Mouse (Mus musculus) ES-Bruce4 (cell line): ENCODE data around the gene Hoxb4. TPM values are rescaled to one million over a fixed set of nuclear protein-coding genes. Genes with fewer than 3 reads are reported as not detected.

ENCODE experiments used
- H3K27ac ChIP-seq: 2 replicates; pipeline ENCODE4 v1.5.1; 2012; ENCODE audit warnings: low read length, inconsistent platforms; ENCODE audit not compliant: insufficient read depth
- H3K27me3 ChIP-seq: 2 replicates; pipeline ENCODE4 v1.6.1; 2012; ENCODE audit warnings: mild to moderate bottlenecking, low read length, inconsistent platforms; ENCODE audit not compliant: control insufficient read depth, poor library complexity, insufficient read depth, severe bottlenecking
- H3K36me3 ChIP-seq: 2 replicates; pipeline ENCODE4 v1.6.1; 2012; ENCODE audit warnings: inconsistent platforms, mild to moderate bottlenecking, low read length, moderate library complexity; ENCODE audit not compliant: control insufficient read depth, poor library complexity, insufficient read depth, severe bottlenecking
- H3K4me1 ChIP-seq: one replicate; pipeline ENCODE4 v1.8.1; 2011; ENCODE audit warnings: low read length; ENCODE audit not compliant: control insufficient read depth, insufficient read depth
- H3K4me3 ChIP-seq: 2 replicates; pipeline ENCODE4 v1.5.1; 2011; ENCODE audit warnings: low read depth, mild to moderate bottlenecking, low read length
- H3K9ac ChIP-seq: 2 replicates; pipeline ENCODE4 v1.6.1; 2012; ENCODE audit warnings: low read depth, mild to moderate bottlenecking, inconsistent platforms; ENCODE audit not compliant: poor library complexity, severe bottlenecking
- H3K9me3 ChIP-seq: replicated peaks from 2 replicates; pipeline ENCODE4 v1.6.1; 2012; ENCODE audit warnings: mild to moderate bottlenecking, low read length, inconsistent platforms; ENCODE audit not compliant: control insufficient read depth, poor library complexity, insufficient read depth, severe bottlenecking
- CTCF ChIP-seq: IDR thresholded peaks from one replicate; pipeline ENCODE4 v1.8.1; 2011; ENCODE audit warnings: low read depth, low read length
- EP300 ChIP-seq: IDR thresholded peaks from 2 replicates; pipeline ENCODE4 v1.6.1; 2011; ENCODE audit warnings: low read depth, low read length; ENCODE audit not compliant: insufficient read depth
- POLR2A ChIP-seq: IDR thresholded peaks from one replicate; pipeline ENCODE4 v1.8.1; 2011; ENCODE audit warnings: low read length; ENCODE audit not compliant: insufficient read depth
- polyA plus RNA-seq: library from polyadenylated mRNA; stranded (reverse); fragments of >200 nt; gene quantifications from 2 replicates; pipeline ENCODE4 v1.2.4, GENCODE M21; 2011; ENCODE audit warnings: low read depth; ENCODE audit not compliant: missing spikeins, insufficient read depth, insufficient read length

Hoxb4 gene
- polyA plus RNA-seq, 1 experiment: 0.70 TPM

DNA sequence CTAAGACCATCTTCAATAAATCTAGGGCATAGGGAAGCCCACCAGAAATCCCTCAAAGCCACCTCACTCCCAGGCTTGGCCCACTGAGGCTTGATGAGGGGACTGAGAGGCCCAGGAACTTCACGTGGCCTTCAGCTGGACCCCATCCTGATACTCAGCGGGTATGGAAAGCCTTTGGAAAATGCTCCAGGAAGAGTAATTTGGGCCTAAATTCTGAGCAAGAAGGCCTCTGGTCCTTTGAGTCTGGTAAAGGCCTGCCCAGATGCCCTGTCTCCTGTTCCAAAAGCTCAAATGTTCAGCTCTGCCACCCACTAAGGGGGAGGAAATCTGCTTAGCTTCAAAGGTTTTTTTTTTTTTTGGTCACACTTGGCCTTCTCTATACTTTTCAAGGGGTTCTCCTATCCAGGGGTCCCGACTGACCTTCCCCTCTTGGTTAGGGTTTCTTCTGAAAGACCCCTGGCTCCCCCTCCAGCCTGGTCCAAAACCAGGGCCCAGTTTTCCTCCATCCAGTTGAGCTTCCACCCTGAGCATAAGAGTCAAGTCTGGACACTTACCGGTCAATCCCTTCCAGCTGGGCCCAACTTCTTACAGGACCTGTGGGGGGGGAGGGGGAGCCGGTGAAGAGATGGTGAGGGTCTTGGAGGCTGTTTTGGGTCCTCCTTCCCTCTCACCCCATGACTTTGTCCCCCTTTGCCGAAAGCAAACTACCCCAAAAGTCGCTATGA, 11.7 kb upstream of the Hoxb4 start:
- H3K36me3 ChIP-seq: no peaks in the 10 kb centered on the region
- H3K9ac ChIP-seq: no peak overlapping the region
- H3K9me3 ChIP-seq: no peaks in the 10 kb centered on the region
- TF ChIP-seq CTCF (no peak), EP300 (no peak), POLR2A (no peak)
- H3K4me3 ChIP-seq: no peak overlapping the region
- no peak overlapping the region for H3K27ac ChIP-seq
- peaks cover 66% of the 10 kb centered on the region for H3K27me3 ChIP-seq
- H3K4me1 ChIP-seq: no peaks in the 10 kb centered on the region

- H3K27me3 ChIP-seq: peaks cover 61% of the 10 kb centered on the region
- H3K4me1 ChIP-seq: no peaks in the 10 kb centered on the region
- no peak for TF ChIP-seq EP300
- TF ChIP-seq CTCF: no peak
- no peak for TF ChIP-seq POLR2A
- no peaks in the 10 kb centered on the region for H3K9me3 ChIP-seq
- no peaks in the 10 kb centered on the region for H3K36me3 ChIP-seq
- H3K4me3 ChIP-seq: no peak overlapping the region
- H3K9ac ChIP-seq: no peak overlapping the region
- H3K27ac ChIP-seq: no peak overlapping the region
These were observed 11.2 kb upstream of the Hoxb4 start for GRCm38 (mm10) chr11:96306908-96307269.

- Histone ChIP-seq H3K27me3 (peaks cover 64% of the 10 kb centered on the region), H3K36me3 (no peaks in the 10 kb centered on the region), H3K4me1 (no peaks in the 10 kb centered on the region), H3K27ac (no peak overlapping the region), H3K4me3 (no peak overlapping the region), H3K9me3 (no peaks in the 10 kb centered on the region), H3K9ac (no peak overlapping the region)
- TF ChIP-seq EP300 (no peak), CTCF (no peak), POLR2A (no peak)
These were observed 9.3 kb upstream of the Hoxb4 start for GRCm38 (mm10) chr11:96308763-96309162.

DNA sequence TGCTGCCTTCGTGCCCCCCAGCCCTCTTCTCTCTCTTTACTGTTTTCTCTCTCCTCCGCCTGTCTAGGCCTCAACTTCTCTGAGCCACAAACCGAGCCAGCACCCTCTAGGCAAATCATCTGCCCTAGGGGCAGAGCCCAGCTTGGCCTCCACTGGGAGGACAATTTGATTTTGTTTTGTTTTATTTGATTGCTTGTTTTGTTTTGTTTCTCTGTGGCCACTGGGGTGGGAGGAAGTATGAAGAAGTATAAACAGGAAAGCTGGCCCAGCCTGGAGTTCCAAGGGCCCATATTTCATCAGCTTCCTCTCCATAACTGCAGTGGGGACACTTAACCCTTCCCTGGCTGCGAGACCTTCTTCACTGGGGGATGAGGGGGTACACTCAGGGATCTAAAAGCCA, 8.8 kb upstream of the Hoxb4 start:
- Histone ChIP-seq H3K9me3 (no peaks in the 10 kb centered on the region), H3K36me3 (no peaks in the 10 kb centered on the region), H3K27ac (no peak overlapping the region), H3K4me1 (no peaks in the 10 kb centered on the region), H3K9ac (no peak overlapping the region), H3K27me3 (peaks cover 64% of the 10 kb centered on the region), H3K4me3 (no peak overlapping the region)
- TF ChIP-seq POLR2A (no peak), CTCF (no peak), EP300 (no peak)

GRCm38 (mm10) chr11:96310183-96310938, 7.7 kb upstream of the Hoxb4 start:
- H3K27me3 ChIP-seq: peaks cover 66% of the 10 kb centered on the region
- no peaks in the 10 kb centered on the region for H3K36me3 ChIP-seq
- H3K4me3 ChIP-seq: no peak overlapping the region
- no peaks in the 10 kb centered on the region for H3K4me1 ChIP-seq
- H3K27ac ChIP-seq: no peak overlapping the region
- no peak for TF ChIP-seq POLR2A
- TF ChIP-seq EP300: no peak
- no peak for TF ChIP-seq CTCF
- no peak overlapping the region for H3K9ac ChIP-seq
- H3K9me3 ChIP-seq: no peaks in the 10 kb centered on the region

GRCm38 (mm10) chr11:96311097-96311496, 7.0 kb upstream of the Hoxb4 start:
- H3K9me3 ChIP-seq: no peaks in the 10 kb centered on the region
- H3K27me3 ChIP-seq: peaks cover 64% of the 10 kb centered on the region
- H3K27ac ChIP-seq: no peak overlapping the region
- H3K4me1 ChIP-seq: no peaks in the 10 kb centered on the region
- no peak for TF ChIP-seq POLR2A
- no peak for TF ChIP-seq CTCF
- TF ChIP-seq EP300: no peak
- H3K36me3 ChIP-seq: no peaks in the 10 kb centered on the region
- H3K9ac ChIP-seq: no peak overlapping the region
- no peak overlapping the region for H3K4me3 ChIP-seq
